Mouse (Mus musculus): ENCODE results near the gene Ssrp1.
A peak's percentile ranks its signal among the peaks of the same experiment; 100 is the strongest.

Gene Ssrp1

DNA sequence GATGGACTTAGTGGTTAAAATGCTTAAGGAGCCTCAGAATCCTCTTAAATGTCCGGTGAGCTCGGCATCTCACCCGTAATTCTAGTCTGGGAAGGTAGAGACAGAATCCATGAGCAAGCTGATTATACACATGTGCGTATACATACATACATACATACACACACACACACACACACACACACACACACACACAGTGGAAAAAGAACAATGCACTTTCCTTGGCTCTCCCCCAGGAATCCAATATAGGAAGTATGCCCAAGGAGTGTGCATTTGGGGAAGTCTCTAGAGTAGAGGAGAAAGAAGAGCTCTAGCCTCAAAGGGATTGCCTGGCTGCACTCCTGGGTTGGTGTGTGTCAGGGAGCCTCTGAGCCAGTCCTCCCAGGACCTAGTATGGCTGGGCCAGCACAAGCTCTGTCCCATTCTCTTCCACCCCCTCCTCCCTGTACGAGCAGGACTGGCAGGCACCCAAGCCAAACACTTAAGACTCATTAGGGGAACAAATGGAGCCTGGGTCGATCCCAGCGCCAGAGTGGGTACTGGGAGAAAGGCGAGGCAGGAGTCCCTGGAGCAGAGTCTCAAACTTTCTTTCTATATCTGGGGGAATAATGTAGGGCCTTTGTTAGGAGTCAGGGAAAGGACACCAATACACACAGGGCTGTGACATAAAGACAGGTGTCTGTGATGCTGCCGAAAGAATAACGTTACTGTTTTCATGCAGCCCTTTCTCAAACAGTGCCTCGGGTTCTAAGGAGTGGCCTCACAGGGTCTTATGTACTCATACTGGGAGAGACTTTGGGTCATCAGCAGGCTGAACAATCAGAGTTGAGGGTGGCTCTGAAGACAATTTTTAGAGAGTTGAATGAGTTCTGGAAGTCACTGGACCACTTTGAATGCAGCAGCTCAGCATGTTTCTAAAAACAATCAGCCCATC lies 51.9 kb downstream of the Ssrp1 start:
- peak; percentile 65 for DNase-seq (ENCODE audit: low spot score)

GRCm38 (mm10) chr2:85091325-85091724 lies 54.3 kb downstream of the Ssrp1 start:
- DNase-seq (ENCODE audit: low spot score), result no peak

DNA sequence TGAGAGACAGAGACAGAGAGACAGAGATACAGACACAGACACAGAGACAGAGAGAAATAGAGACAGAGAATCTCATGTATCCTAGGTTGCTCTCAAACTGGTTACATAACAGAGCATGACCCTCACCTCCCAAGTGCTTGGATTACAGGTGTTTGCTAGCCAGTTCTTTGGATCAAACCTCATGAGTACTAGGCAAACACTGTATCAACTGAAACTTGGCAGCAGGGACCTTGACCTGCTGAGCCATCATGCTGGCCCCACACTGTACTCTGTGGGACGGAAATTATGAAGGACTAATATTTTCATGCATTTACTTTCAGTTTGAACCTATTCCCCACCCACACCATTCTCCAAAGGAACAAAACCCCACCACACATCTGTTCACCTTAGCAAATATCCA lies 56.3 kb downstream of the Ssrp1 start:
- peak; percentile 12 for DNase-seq (ENCODE audit: low spot score)

DNA sequence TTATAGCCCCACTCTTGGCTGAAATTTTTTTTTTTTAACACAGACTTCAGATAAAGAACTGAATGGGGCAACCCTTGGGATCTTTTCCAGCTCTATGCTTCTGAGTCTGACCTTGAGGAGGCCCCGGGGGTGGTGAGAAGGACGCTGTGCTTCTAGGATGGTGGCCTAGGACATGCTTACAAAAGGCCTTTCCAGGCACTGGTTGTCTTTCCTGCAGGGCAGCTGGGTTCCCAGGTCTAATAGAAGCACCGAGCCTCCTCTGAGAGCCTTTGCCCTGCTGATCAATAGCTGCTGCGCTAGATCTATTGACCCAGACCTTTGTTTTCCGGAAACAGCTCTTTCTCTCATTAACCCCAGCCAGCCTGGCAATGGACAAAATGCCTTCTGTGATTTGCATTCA lies 58.9 kb downstream of the Ssrp1 start:
- peak; percentile 38 for DNase-seq (ENCODE audit: low spot score)

Data from testis, postnatal 10 days (tissue).